Mouse (Mus musculus): Measurements from ENCODE around the gene Sh3d19. TPM values are rescaled to one million over a fixed set of nuclear protein-coding genes. Genes with fewer than 3 reads are reported as not detected.
A peak's percentile ranks its signal among the peaks of the same experiment; 100 is the strongest.

Sh3d19 gene
- polyA plus RNA-seq, 1 experiment from 2014 or later = 14.0 TPM

DNA sequence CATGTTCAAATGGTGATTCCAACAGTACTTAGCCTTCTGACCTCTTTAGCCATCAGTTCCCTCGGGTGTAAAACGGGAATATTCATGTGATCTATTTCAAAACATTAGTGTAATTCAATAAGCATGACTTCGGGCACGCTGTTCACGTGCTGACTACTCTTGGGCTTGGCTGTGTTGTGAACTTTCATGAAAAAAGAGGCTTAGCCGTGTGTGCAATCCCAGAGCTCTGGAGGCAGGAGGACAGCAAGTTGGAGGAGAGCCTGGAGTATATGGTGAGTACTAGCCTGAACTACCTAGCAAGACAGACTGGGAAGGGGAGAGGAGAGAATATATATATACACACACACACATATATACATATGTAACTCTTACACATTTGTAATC, 172.0 kb downstream of the Sh3d19 start:
- H3K4me2 ChIP-seq (ENCODE audit: low read length) = peak overlapping the region; percentile 41
- peak overlapping the region; percentile 41; the same call in 1 of the 2 replicates for H3K9ac ChIP-seq (ENCODE audit: low read depth, low read length)
- H3K27ac ChIP-seq (ENCODE audit: low read depth, low read length) = peak overlapping the region; percentile 6; the same call in 1 of the 2 replicates
- peaks cover 11% of the 10 kb centered on the region for H3K4me1 ChIP-seq (ENCODE audit: control insufficient read depth, insufficient read depth, low read depth, low read length)
- H3K36me3 ChIP-seq (ENCODE audit: control insufficient read depth, insufficient read depth, low read length) = peaks cover 10% of the 10 kb centered on the region; the same call in 1 of the 2 replicates
- WGBS = 36% methylated on average over 6 of the region's 6 CpGs
- peak overlapping the region; percentile 7 for H3K4me3 ChIP-seq (ENCODE audit: low read length)
- no peaks in the 10 kb centered on the region for H3K27me3 ChIP-seq (replicated peaks; ENCODE audit: control insufficient read depth, insufficient read depth, low read length)
- no peaks in the 10 kb centered on the region for H3K9me3 ChIP-seq (ENCODE audit: control insufficient read depth, low read length)
- no peak; the same call in 1 of the 2 replicates for ATAC-seq

DNA sequence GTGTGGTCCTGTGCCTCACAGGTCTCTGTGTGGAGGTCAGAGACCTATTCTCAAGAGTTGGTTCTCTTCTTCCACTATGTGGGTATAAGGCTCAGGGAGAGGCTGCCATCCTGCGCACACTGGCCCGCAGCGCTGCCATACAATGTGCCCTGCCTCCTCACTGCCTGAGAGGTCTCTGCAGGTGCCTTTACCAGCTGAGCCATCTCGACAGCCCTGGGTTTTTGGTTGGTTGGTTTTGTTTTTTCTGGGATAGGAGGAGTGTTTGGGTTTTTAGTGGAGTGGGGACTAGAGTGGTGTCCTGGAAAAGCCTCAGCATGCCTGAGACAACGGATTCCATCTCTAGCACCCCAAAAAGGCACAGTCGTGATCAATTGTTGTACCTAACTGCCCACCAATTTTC, 172.4 kb downstream of the Sh3d19 start:
- Histone ChIP-seq H3K4me2 (ENCODE audit: low read length) (no peak overlapping the region), H3K9ac (ENCODE audit: low read depth, low read length) (peak overlapping the region; percentile 41), H3K4me1 (ENCODE audit: control insufficient read depth, insufficient read depth, low read depth, low read length) (peaks cover 11% of the 10 kb centered on the region), H3K4me3 (ENCODE audit: low read length) (no peak overlapping the region), H3K36me3 (ENCODE audit: control insufficient read depth, insufficient read depth, low read length) (0 out of 2 replicates have a peak, but pooled peaks cover 8% of the 10 kb centered on the region), H3K9me3 (ENCODE audit: control insufficient read depth, low read length) (no peaks in the 10 kb centered on the region), H3K27me3 (replicated peaks; ENCODE audit: control insufficient read depth, insufficient read depth, low read length) (no peaks in the 10 kb centered on the region), H3K27ac (ENCODE audit: low read depth, low read length) (no peak overlapping the region)
- no peak; the same call in 1 of the 2 replicates for ATAC-seq
- 88% methylated on average over 6 of the region's 6 CpGs for WGBS

DNA sequence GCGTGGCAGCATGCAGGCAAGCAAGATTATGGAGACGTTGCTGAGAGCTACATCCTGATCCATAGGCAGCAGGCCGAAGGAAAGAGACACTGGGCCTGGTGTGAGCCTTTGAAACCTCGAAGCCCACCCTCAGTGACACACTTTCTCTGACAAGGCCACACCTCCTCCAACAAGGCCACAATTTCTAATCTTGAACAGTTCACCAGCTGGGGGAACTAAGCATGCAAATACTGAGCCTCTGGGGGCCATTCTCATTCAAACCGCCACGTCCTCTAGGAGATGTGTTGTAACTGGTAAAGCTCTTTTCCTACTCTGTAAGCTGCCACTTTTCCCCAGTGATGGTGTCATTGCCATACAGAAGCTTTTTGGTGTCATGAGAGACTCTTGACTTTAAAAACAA, 178.2 kb downstream of the Sh3d19 start:
- WGBS = 66% methylated on average over 6 of the region's 6 CpGs
- no peaks in the 10 kb centered on the region for H3K27me3 ChIP-seq (replicated peaks; ENCODE audit: control insufficient read depth, insufficient read depth, low read length)
- H3K4me1 ChIP-seq (ENCODE audit: control insufficient read depth, insufficient read depth, low read depth, low read length) = no peaks in the 10 kb centered on the region
- no peaks in the 10 kb centered on the region for H3K9me3 ChIP-seq (ENCODE audit: control insufficient read depth, low read length)
- H3K27ac ChIP-seq (ENCODE audit: low read depth, low read length) = no peak overlapping the region
- no peak overlapping the region for H3K4me2 ChIP-seq (ENCODE audit: low read length)
- H3K9ac ChIP-seq (ENCODE audit: low read depth, low read length) = no peak overlapping the region
- no peaks in the 10 kb centered on the region for H3K36me3 ChIP-seq (ENCODE audit: control insufficient read depth, insufficient read depth, low read length)
- ATAC-seq = no peak
- no peak overlapping the region for H3K4me3 ChIP-seq (ENCODE audit: low read length)

DNA sequence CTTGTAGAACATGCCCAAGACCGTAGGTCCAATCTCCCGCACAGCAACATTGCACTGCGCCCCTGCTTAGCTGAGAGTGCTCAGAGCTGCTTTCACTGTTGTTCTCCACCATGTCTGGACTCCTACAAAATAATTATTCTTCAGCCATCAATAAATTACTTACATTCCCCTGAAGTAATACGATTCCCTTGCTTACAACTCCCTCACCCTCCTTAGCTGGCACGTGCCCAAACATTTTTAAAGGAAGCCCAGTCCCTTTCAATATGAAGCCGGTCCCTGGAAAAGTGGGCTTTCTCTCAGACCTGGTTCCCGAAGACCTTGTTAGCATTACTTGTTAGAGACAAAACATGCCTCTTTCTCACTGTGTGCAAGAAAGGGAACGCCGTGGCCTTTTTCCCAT, 178.6 kb downstream of the Sh3d19 start:
- no peak overlapping the region for H3K4me2 ChIP-seq (ENCODE audit: low read length)
- no peaks in the 10 kb centered on the region for H3K4me1 ChIP-seq (ENCODE audit: control insufficient read depth, insufficient read depth, low read depth, low read length)
- no peak for ATAC-seq
- no peak overlapping the region for H3K9ac ChIP-seq (ENCODE audit: low read depth, low read length)
- H3K4me3 ChIP-seq (ENCODE audit: low read length) = no peak overlapping the region
- 69% methylated on average over 9 of the region's 9 CpGs for WGBS
- H3K27ac ChIP-seq (ENCODE audit: low read depth, low read length) = no peak overlapping the region
- H3K27me3 ChIP-seq (replicated peaks; ENCODE audit: control insufficient read depth, insufficient read depth, low read length) = no peaks in the 10 kb centered on the region
- no peaks in the 10 kb centered on the region for H3K36me3 ChIP-seq (ENCODE audit: control insufficient read depth, insufficient read depth, low read length)
- H3K9me3 ChIP-seq (ENCODE audit: control insufficient read depth, low read length) = no peaks in the 10 kb centered on the region

DNA sequence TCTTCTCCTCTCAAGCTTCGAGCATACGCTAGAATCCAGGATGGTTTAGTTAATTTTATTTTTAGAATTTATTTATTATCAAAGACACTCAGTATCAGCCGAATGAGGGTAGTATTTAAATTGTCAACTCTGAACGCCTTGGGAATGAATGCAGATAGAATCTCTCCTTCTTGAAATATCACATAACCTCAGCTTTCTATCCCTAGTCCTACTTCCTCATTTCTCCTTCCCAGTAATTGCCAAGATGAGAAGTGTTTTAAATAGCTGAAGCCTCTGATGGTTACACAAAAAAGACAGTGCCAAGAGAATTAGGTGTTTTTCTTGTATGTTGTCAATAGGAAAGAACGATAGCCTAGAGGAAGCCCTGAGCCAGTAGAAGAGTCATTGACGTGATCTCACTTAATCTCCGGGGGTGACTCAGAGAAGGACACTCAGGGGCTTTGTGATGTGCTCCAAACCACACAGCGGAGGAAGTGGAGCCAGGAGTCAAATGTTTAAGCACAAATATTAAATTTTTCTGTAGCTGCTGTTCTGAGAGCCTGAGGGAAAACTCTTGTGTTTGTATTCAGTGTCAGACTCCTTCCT, 198.0 kb downstream of the Sh3d19 start:
- WGBS = 77% methylated on average over 8 of the region's 8 CpGs

DNA sequence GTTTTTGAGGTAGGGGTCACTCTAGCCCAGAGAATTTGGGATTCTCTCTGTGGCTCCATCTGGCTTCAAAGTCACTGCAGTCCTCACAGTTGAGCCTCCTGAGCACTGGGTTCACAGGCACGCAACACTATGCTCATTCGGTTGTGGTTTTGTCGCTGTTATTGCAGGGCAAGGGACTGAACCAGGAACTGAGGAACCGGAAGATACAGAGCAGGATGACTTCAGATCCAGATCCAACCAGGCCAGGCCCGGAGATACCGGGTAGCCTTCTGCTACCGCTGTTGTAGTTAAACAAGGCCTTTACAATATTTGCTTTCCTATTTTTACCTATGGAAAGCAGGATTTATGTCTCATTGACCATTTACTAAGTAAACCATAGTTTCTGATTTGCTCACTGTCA, 208.8 kb downstream of the Sh3d19 start:
- Histone ChIP-seq H3K4me1 (ENCODE audit: control insufficient read depth, insufficient read depth, low read depth, low read length) (no peaks in the 10 kb centered on the region), H3K9me3 (ENCODE audit: control insufficient read depth, low read length) (no peaks in the 10 kb centered on the region), H3K36me3 (ENCODE audit: control insufficient read depth, insufficient read depth, low read length) (no peaks in the 10 kb centered on the region), H3K27me3 (replicated peaks; ENCODE audit: control insufficient read depth, insufficient read depth, low read length) (no peaks in the 10 kb centered on the region), H3K4me3 (ENCODE audit: low read length) (no peak overlapping the region), H3K9ac (ENCODE audit: low read depth, low read length) (no peak overlapping the region), H3K4me2 (ENCODE audit: low read length) (no peak overlapping the region), H3K27ac (ENCODE audit: low read depth, low read length) (no peak overlapping the region)
- 91% methylated on average over 7 of the region's 7 CpGs for WGBS
- ATAC-seq = no peak

More for the DNA sequence above, 198.0 kb downstream of the Sh3d19 start:
- Histone ChIP-seq H3K27me3 (replicated peaks; ENCODE audit: control insufficient read depth, insufficient read depth, low read length) (no peaks in the 10 kb centered on the region), H3K4me2 (ENCODE audit: low read length) (no peak overlapping the region), H3K9me3 (ENCODE audit: control insufficient read depth, low read length) (no peaks in the 10 kb centered on the region), H3K27ac (ENCODE audit: low read depth, low read length) (no peak overlapping the region), H3K4me3 (ENCODE audit: low read length) (no peak overlapping the region), H3K36me3 (ENCODE audit: control insufficient read depth, insufficient read depth, low read length) (no peaks in the 10 kb centered on the region), H3K4me1 (ENCODE audit: control insufficient read depth, insufficient read depth, low read depth, low read length) (no peaks in the 10 kb centered on the region), H3K9ac (ENCODE audit: low read depth, low read length) (no peak overlapping the region)
- ATAC-seq = no peak

Other genes starting within 250 kb of the Sh3d19 start
- gene Fam160a1, start 153.8 kb upstream of the Sh3d19 start, polyA plus RNA-seq (2015; fragmentation: Nextera tagmentation; extraction: Ambion mirVana) = 0.57 and 0.63 TPM in 2 replicates
- gene Glt28d2, start 83.6 kb upstream of the Sh3d19 start, polyA plus RNA-seq (2015; fragmentation: Nextera tagmentation; extraction: Ambion mirVana) = 0.15 and 0.42 TPM in 2 replicates
- gene Gm37240, start 83.6 kb upstream of the Sh3d19 start, polyA plus RNA-seq (2015; fragmentation: Nextera tagmentation; extraction: Ambion mirVana) = 0.93 and 1.5 TPM in 2 replicates
- gene Prss48, start 31.4 kb downstream of the Sh3d19 start, polyA plus RNA-seq (2015; fragmentation: Nextera tagmentation; extraction: Ambion mirVana) = not detected in 2 replicates
- 502 and 513 TPM in 2 replicates for gene Rps3a1, start 171.6 kb downstream of the Sh3d19 start, polyA plus RNA-seq (2015; fragmentation: Nextera tagmentation; extraction: Ambion mirVana)

Measured in hindbrain, embryonic 16.5 days (tissue).